Mouse (Mus musculus): ENCODE data around the gene Nrxn1. TPM values are rescaled to one million over a fixed set of nuclear protein-coding genes. Genes with fewer than 3 reads are reported as not detected.

Gene Nrxn1
- polyA plus RNA-seq, 1 experiment from 2014 or later = 41.7 TPM

DNA sequence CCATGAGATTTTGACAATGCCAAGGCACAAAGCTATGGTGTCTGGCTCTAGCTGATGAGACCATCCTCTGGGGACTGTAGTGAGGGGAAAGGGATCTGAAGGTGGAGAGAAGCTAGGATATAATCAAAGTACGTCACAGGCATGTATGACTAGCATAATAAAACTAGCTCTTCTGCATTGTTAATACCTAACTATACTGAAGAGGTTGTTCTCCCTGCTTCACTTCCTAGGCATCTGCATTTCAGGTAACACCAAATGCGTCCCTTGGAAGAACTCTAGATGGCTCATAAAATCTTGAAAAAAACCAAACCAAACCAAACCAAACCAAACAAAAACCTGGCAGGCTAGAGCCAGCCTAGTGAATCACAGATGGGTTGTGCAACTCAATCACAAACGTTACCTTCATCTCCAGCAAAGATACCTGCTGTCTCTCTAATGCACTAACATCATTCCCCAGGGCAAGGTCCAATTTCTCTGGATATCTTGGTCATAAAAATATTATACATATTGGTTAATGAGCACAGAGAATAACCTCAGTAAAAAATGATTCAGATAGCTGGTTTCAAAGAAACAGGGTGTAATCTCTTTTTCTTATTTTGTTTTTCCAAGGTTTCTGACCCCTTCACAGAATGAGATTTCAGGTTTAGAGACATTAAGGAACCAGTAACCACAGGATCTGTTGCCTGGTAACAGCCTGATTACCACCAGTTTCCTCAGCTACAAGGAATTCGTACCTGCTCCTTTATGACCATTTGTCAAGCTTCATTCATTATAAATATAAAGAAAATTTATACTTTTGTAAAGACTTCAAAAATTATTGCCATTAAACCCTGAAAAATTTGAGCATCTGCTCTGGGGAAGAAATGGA lies 256.5 kb downstream of the Nrxn1 start:
- peak; percentile 57; the same call in 1 of the 2 replicates for ATAC-seq (ENCODE audit: low FRiP score)
- H3K36me3 ChIP-seq (replicated peaks) = no peaks in the 10 kb centered on the region

DNA sequence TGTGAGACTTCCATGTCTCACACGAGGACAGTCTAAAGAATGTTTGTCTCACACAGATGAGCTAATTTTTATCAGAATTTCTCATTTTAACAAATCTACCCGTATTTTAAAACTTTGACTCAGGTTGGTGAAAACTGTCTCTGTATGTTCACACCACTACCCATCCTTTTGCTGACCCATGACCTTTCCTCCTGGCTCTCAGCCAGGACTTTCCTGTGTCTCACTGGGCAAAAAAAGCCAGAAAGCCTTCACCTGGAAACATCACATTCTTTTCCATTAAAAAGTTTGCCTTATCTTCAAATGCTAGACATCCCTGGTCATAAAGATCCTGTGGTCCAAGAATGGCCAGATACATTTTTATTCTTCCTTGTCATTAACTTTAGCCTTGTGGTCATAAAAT lies 274.5 kb downstream of the Nrxn1 start:
- WGBS = 80% methylated on average over 2 of the region's 2 CpGs

More for the DNA sequence above, 256.5 kb downstream of the Nrxn1 start:
- Histone ChIP-seq H3K9ac (no peak overlapping the region), H3K4me2 (no peak overlapping the region), H3K27ac (no peak overlapping the region), H3K9me3 (no peaks in the 10 kb centered on the region), H3K27me3 (no peaks in the 10 kb centered on the region), H3K4me3 (replicated peaks) (no peak overlapping the region), H3K4me1 (peaks cover 11% of the 10 kb centered on the region)
- 61% methylated on average over 4 of the region's 4 CpGs for WGBS

DNA sequence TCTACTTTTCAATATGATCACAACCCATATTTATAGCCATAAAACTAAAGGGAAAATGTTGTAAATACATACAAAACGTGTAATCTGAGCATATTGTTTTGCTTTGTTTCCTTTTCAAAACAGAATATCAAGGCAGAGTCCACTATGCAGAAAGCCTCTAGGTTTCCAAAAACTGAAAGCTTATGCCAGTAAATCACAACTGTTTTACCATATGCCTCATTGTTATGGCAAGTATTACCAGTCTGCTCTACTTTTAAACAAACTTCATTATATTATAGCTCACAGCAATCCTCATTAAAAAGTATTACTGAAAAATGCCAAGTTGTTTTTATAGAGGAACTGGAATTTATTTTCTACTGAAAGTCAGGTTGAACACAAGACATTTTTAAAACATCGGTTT lies 275.0 kb downstream of the Nrxn1 start:
- no peaks in the 10 kb centered on the region for H3K27me3 ChIP-seq
- ATAC-seq (ENCODE audit: low FRiP score) = no peak
- H3K4me1 ChIP-seq = no peaks in the 10 kb centered on the region
- no peaks in the 10 kb centered on the region for H3K9me3 ChIP-seq
- H3K4me2 ChIP-seq = no peak overlapping the region
- no peak overlapping the region for H3K27ac ChIP-seq
- WGBS = 94% methylated on average over 2 of the region's 2 CpGs
- no peak overlapping the region for H3K4me3 ChIP-seq (replicated peaks)
- no peak overlapping the region for H3K9ac ChIP-seq
- H3K36me3 ChIP-seq (replicated peaks) = no peaks in the 10 kb centered on the region

More for the DNA sequence above, 274.5 kb downstream of the Nrxn1 start:
- Histone ChIP-seq H3K4me3 (replicated peaks) (no peak overlapping the region), H3K9ac (no peak overlapping the region), H3K9me3 (no peaks in the 10 kb centered on the region), H3K36me3 (replicated peaks) (no peaks in the 10 kb centered on the region), H3K4me2 (no peak overlapping the region), H3K4me1 (no peaks in the 10 kb centered on the region), H3K27ac (no peak overlapping the region), H3K27me3 (no peaks in the 10 kb centered on the region)
- no peak for ATAC-seq (ENCODE audit: low FRiP score)

- ATAC-seq (ENCODE audit: low FRiP score) = no peak
- H3K4me2 ChIP-seq = no peak overlapping the region
- H3K4me1 ChIP-seq = no peaks in the 10 kb centered on the region
- no peak overlapping the region for H3K9ac ChIP-seq
- H3K27me3 ChIP-seq = no peaks in the 10 kb centered on the region
- H3K36me3 ChIP-seq (replicated peaks) = no peaks in the 10 kb centered on the region
- H3K27ac ChIP-seq = no peak overlapping the region
- H3K4me3 ChIP-seq (replicated peaks) = no peak overlapping the region
- H3K9me3 ChIP-seq = no peaks in the 10 kb centered on the region
- 97% methylated on average over 1 of the region's 1 CpGs for WGBS
Observed at GRCm38 (mm10) chr17:90815306-90815705, 277.6 kb downstream of the Nrxn1 start.

- H3K9me3 ChIP-seq = no peaks in the 10 kb centered on the region
- H3K4me2 ChIP-seq = no peak overlapping the region
- H3K4me1 ChIP-seq = no peaks in the 10 kb centered on the region
- no peak for ATAC-seq (ENCODE audit: low FRiP score)
- no peaks in the 10 kb centered on the region for H3K36me3 ChIP-seq (replicated peaks)
- no peak overlapping the region for H3K4me3 ChIP-seq (replicated peaks)
- no peaks in the 10 kb centered on the region for H3K27me3 ChIP-seq
- H3K9ac ChIP-seq = no peak overlapping the region
- no peak overlapping the region for H3K27ac ChIP-seq
Observed at GRCm38 (mm10) chr17:90813760-90814159, 279.1 kb downstream of the Nrxn1 start.

GRCm38 (mm10) chr17:90812485-90812884 lies 280.4 kb downstream of the Nrxn1 start:
- no peaks in the 10 kb centered on the region for H3K4me1 ChIP-seq
- 94% methylated on average over 2 of the region's 2 CpGs for WGBS

DNA sequence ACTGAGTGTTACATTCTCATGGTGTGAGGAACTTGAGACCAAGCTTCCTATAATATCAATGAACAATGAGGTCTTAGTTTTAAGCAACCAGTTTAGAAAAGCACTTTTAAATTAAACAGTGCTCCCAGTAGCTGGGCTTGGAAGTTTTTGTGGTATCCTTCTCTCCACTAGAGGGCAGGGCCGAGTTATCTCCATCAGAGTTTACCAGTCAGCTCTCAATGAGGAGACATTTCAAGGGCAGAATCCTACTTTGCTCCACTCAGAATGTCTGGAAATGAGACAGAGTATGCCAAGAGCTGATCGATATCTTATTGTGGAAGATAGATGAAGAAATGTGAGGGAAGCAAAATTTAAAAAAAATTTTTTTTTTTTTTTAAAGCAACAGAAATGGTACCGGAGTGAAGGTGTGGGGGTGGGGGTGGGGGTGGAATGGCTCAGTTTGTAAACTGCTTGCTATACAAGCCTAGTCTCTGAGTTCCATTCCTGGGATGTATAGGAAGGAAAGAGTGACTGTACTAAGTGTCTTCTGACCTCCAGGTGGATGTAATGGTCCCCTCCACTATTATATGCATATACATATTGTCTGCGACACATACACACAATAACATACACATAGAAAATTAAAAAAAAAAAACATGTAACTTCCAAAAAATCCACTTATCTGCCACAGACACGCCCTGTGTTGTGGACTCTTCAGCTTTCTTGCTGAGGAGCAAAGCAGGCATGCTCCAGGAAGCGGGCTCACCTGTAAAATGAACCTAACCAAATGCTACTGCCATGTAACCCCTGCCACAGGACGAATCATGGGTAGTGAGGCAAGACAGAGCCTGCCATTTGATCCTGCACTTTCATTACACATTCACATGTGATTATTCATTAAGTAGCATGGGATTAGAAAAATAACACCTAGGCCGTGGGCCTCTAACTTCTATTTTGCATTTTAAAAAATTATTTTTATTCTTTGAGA lies 283.4 kb downstream of the Nrxn1 start:
- WGBS = 69% methylated on average over 8 of the region's 8 CpGs
- H3K27ac ChIP-seq = no peak overlapping the region
- ATAC-seq (ENCODE audit: low FRiP score) = peak; percentile 84

More at GRCm38 (mm10) chr17:90812485-90812884, 280.4 kb downstream of the Nrxn1 start:
- H3K4me2 ChIP-seq = no peak overlapping the region
- H3K27ac ChIP-seq = no peak overlapping the region
- H3K4me3 ChIP-seq (replicated peaks) = no peak overlapping the region
- no peak overlapping the region for H3K9ac ChIP-seq
- no peaks in the 10 kb centered on the region for H3K27me3 ChIP-seq
- no peaks in the 10 kb centered on the region for H3K9me3 ChIP-seq
- ATAC-seq (ENCODE audit: low FRiP score) = no peak
- no peaks in the 10 kb centered on the region for H3K36me3 ChIP-seq (replicated peaks)

GRCm38 (mm10) chr17:90808256-90808655 lies 284.6 kb downstream of the Nrxn1 start:
- Histone ChIP-seq H3K4me1 (no peaks in the 10 kb centered on the region), H3K4me3 (replicated peaks) (no peak overlapping the region), H3K27ac (no peak overlapping the region), H3K36me3 (replicated peaks) (no peaks in the 10 kb centered on the region), H3K9me3 (no peaks in the 10 kb centered on the region), H3K4me2 (no peak overlapping the region), H3K27me3 (no peaks in the 10 kb centered on the region), H3K9ac (no peak overlapping the region)
- no peak for ATAC-seq (ENCODE audit: low FRiP score)
- 78% methylated on average over 2 of the region's 2 CpGs for WGBS

More for the DNA sequence above, 283.4 kb downstream of the Nrxn1 start:
- Histone ChIP-seq H3K4me2 (no peak overlapping the region), H3K4me3 (replicated peaks) (no peak overlapping the region), H3K27me3 (no peaks in the 10 kb centered on the region), H3K4me1 (no peaks in the 10 kb centered on the region), H3K9ac (no peak overlapping the region), H3K36me3 (replicated peaks) (no peaks in the 10 kb centered on the region), H3K9me3 (no peaks in the 10 kb centered on the region)

DNA sequence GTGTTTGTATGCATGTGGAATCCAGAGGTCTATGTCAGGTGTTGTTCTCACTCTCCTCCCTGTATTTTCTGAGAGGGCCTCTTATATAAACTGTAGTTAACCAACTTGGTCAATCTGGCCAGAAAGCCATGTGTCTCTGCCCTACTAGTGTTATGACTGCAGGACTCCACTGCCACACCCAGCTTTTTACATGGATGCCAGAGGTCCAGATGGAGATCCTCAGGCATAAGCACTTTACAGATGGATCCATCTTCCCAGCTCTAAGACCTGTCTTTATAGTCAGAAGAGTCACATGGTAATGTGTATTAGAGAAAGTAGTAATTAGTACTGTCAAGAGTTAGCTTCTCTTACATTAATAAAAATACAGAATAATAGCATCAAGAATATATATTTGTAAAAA lies 285.7 kb downstream of the Nrxn1 start:
- ATAC-seq (ENCODE audit: low FRiP score) = no peak
- H3K27me3 ChIP-seq = no peaks in the 10 kb centered on the region
- H3K36me3 ChIP-seq (replicated peaks) = no peaks in the 10 kb centered on the region
- no peak overlapping the region for H3K4me3 ChIP-seq (replicated peaks)
- H3K4me2 ChIP-seq = no peak overlapping the region
- H3K27ac ChIP-seq = no peak overlapping the region
- no peaks in the 10 kb centered on the region for H3K9me3 ChIP-seq
- no peaks in the 10 kb centered on the region for H3K4me1 ChIP-seq
- H3K9ac ChIP-seq = no peak overlapping the region

GRCm38 (mm10) chr17:90798689-90799088 lies 294.2 kb downstream of the Nrxn1 start:
- Histone ChIP-seq H3K9me3 (no peaks in the 10 kb centered on the region), H3K4me1 (no peaks in the 10 kb centered on the region; the same call in 1 of the 2 replicates), H3K4me3 (replicated peaks) (no peak overlapping the region), H3K9ac (no peak overlapping the region), H3K27me3 (no peaks in the 10 kb centered on the region), H3K4me2 (no peak overlapping the region), H3K36me3 (replicated peaks) (no peaks in the 10 kb centered on the region), H3K27ac (no peak overlapping the region)
- 80% methylated on average over 2 of the region's 2 CpGs for WGBS
- no peak for ATAC-seq (ENCODE audit: low FRiP score)

DNA sequence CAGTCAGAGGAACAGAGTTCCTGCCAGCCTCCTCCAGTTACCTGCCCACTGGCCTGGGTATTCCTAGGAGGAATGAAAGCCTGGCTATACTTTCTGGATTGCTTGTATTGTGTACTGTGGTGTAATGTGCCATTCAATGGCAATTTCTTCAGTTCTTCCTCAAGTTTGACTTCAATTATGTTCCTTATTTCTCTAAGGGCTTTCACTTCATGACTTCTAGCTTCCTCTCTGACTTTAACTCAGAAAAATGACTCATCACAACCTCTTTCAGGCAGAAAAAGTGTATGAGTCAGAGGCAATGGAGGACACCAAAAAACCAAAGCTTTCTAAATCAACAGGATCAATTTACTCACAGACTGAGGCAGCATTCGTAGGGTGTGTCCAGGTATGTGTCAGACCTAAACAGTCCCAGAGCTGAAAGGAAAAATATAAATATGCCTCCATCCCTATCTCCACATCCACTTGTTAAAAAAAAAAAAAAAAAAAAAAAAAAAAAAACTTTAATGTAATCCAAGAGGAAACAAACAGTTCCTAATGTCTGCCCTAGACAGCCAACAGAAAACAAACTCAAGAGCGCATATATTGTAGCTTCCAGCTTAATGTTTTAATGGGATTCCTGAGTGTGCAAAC lies 295.1 kb downstream of the Nrxn1 start:
- no peak overlapping the region for H3K9ac ChIP-seq
- H3K4me3 ChIP-seq (replicated peaks) = no peak overlapping the region
- no peak overlapping the region for H3K4me2 ChIP-seq
- no peaks in the 10 kb centered on the region for H3K9me3 ChIP-seq
- H3K27me3 ChIP-seq = no peaks in the 10 kb centered on the region
- ATAC-seq (ENCODE audit: low FRiP score) = no peak
- 97% methylated on average over 2 of the region's 2 CpGs for WGBS
- H3K27ac ChIP-seq = no peak overlapping the region
- no peaks in the 10 kb centered on the region for H3K36me3 ChIP-seq (replicated peaks)
- H3K4me1 ChIP-seq = no peaks in the 10 kb centered on the region; the same call in 1 of the 2 replicates

DNA sequence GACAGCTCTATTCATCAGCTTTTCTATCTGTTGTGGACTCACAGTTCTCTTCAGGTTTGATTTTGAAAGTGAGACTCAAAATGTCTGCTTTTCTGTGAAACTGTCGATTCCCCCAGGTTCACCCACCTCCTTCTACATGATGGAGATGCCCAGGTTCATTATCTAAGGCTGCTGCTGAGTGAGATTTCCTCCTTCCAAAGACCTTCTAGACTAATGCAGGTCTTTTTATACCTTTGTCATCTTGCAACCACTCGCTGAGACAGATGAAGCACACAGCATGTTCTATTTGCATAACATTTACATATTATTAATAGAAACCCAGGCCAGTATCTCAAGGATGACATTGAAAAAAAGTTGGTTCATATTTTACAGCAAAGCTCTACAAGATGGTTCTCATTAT lies 295.9 kb downstream of the Nrxn1 start:
- H3K27me3 ChIP-seq = no peaks in the 10 kb centered on the region
- H3K4me2 ChIP-seq = no peak overlapping the region
- H3K27ac ChIP-seq = no peak overlapping the region
- H3K9ac ChIP-seq = no peak overlapping the region
- WGBS = 65% methylated on average over 2 of the region's 2 CpGs
- H3K36me3 ChIP-seq (replicated peaks) = no peaks in the 10 kb centered on the region
- H3K4me1 ChIP-seq = no peaks in the 10 kb centered on the region; the same call in 1 of the 2 replicates
- H3K9me3 ChIP-seq = no peaks in the 10 kb centered on the region
- H3K4me3 ChIP-seq (replicated peaks) = no peak overlapping the region
- ATAC-seq (ENCODE audit: low FRiP score) = no peak

All from forebrain, embryonic 12.5 days (tissue).